In the genomic region with DNA sequence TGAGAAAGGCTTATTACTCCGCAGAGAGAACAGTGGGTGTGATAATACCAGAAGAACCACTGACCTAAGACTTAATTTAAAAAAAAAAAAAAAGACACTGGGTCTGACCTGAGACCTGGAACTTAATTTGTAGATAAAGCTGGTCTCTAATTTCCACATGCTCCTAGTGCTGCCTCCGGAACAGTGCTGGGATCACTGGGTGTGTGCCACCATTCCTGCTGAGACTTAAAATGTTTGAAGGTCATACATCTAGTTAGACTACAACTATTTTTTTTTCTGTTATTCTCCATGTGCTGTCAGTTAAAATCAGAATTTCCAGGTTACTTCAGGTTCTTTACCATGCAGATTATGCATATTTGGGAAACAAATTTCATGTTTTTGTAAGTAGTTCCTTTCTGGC, we compare ENCODE assay signal across 8 mouse cellular contexts. TPM values are rescaled to one million over a fixed set of nuclear protein-coding genes. Genes with fewer than 3 reads are reported as not detected.
DNase-seq lines count a peak whose midpoint lies in the region; ATAC-seq and TF ChIP-seq lines count a peak whose summit lies in the region.
"Had no signal": no experiment of that assay in that cellular context is flagged by ENCODE, and none has a peak within 500 bp of the region (broad histone marks: within the 10 kb centered on the region; RNA-seq: fewer than 3 reads in every experiment).

No protein-coding gene starts in this region.

- H3K4me2 ChIP-seq in lung, embryonic 15.5 days = peak overlapping the region; percentile 74
- H3K4me2 ChIP-seq in neural tube, embryonic 15.5 days = peak overlapping the region; percentile 61

- no peaks in the 10 kb centered on the region for H3K9me3 ChIP-seq in lung, embryonic 15.5 days
- no peaks in the 10 kb centered on the region for H3K9me3 ChIP-seq in limb, embryonic 10.5 days (replicated peaks)
- no peaks in the 10 kb centered on the region for H3K9me3 ChIP-seq in neural tube, embryonic 15.5 days (replicated peaks)

- no peak for TF ChIP-seq CTCF in embryonic fibroblast, embryonic 13.5 days (IDR thresholded peaks at IDR 0.05; ENCODE audit: borderline replicate concordance, insufficient read depth, low read length)

- H3K27ac ChIP-seq in lung, embryonic 15.5 days = no peak overlapping the region
- no peak overlapping the region for H3K27ac ChIP-seq in embryonic fibroblast, embryonic 13.5 days (ENCODE audit: insufficient read depth, low read length)
- H3K27ac ChIP-seq in limb, embryonic 10.5 days = no peak overlapping the region
- H3K27ac ChIP-seq in neural tube, embryonic 15.5 days (replicated peaks) = no peak overlapping the region

- no peak for DNase-seq in lung, postnatal 14 days
- DNase-seq in limb, embryonic 10.5 days (ENCODE audit: low spot score) = no peak
- no peak for DNase-seq in left cerebral cortex, postnatal 25 days (ENCODE audit: low spot score in 2 of 2)
- DNase-seq: thymus, adult 18-20 months had no signal

- peak overlapping the region; percentile 50 for H3K9ac ChIP-seq in lung, embryonic 15.5 days
- H3K9ac ChIP-seq in neural tube, embryonic 15.5 days (replicated peaks) = peak overlapping the region; percentile 24; the same call in 1 of the 2 replicates

- H3K27me3 ChIP-seq in lung, embryonic 15.5 days = no peaks in the 10 kb centered on the region
- no peaks in the 10 kb centered on the region for H3K27me3 ChIP-seq in limb, embryonic 10.5 days (ENCODE audit: low read depth, poor library complexity, severe bottlenecking)
- no peaks in the 10 kb centered on the region for H3K27me3 ChIP-seq in neural tube, embryonic 15.5 days (replicated peaks)

- WGBS in lung, embryonic 15.5 days = 41% methylated on average over 2 of the region's 2 CpGs
- WGBS in limb, embryonic 10.5 days = 81% methylated on average over 2 of the region's 2 CpGs
- 62% methylated on average over 2 of the region's 2 CpGs for WGBS in neural tube, embryonic 15.5 days

- intact Hi-C loops in left cerebral cortex, postnatal 25 days (cut with DNase I) = no loop called here

- H3K4me1 ChIP-seq in lung, embryonic 15.5 days = peaks cover 44% of the 10 kb centered on the region
- peaks cover 5% of the 10 kb centered on the region for H3K4me1 ChIP-seq in embryonic fibroblast, embryonic 13.5 days (ENCODE audit: control insufficient read depth, insufficient read depth, low read length)
- H3K4me1 ChIP-seq in limb, embryonic 10.5 days = peaks cover 25% of the 10 kb centered on the region
- peaks cover 59% of the 10 kb centered on the region for H3K4me1 ChIP-seq in neural tube, embryonic 15.5 days

- TF ChIP-seq POLR2A in embryonic fibroblast, embryonic 13.5 days (IDR thresholded peaks at IDR 0.05; ENCODE audit: low read depth, low read length) = no peak

- H3K4me3 ChIP-seq in lung, embryonic 15.5 days = peak overlapping the region; percentile 98
- peak overlapping the region; percentile 58 for H3K4me3 ChIP-seq in embryonic fibroblast, embryonic 13.5 days (ENCODE audit: insufficient read depth, low read length)
- peak overlapping the region; percentile 96 for H3K4me3 ChIP-seq in limb, embryonic 10.5 days
- H3K4me3 ChIP-seq in neural tube, embryonic 15.5 days (replicated peaks) = peak overlapping the region; percentile 29

- 0 out of 2 replicates have a peak, but pooled peaks cover 7% of the 10 kb centered on the region for H3K36me3 ChIP-seq in lung, embryonic 15.5 days
- H3K36me3 ChIP-seq in limb, embryonic 10.5 days = peaks cover 25% of the 10 kb centered on the region
- peaks cover 11% of the 10 kb centered on the region for H3K36me3 ChIP-seq in neural tube, embryonic 15.5 days

- no peak for ATAC-seq in lung, embryonic 15.5 days (ENCODE audit: borderline replicate concordance, extremely low read depth, low FRiP score, low TSS enrichment)
- no peak for ATAC-seq in neural tube, embryonic 15.5 days (ENCODE audit: low FRiP score)
- no peak for ATAC-seq in inflammation-experienced regulatory T-cells, adult 6 months

RNA-seq across cellular contexts. Expression of gene Tcta, which starts 2.2 kb away (rescaled TPM):
- 29.6 and 35.5 TPM in 2 replicates for polyA plus RNA-seq in lung, embryonic 15.5 days (2015; fragmentation: Nextera tagmentation; extraction: Ambion mirVana)
- polyA plus RNA-seq in embryonic fibroblast, embryonic 13.5 days (2011; ENCODE audit: insufficient read length, low read depth, missing spikeins) = 22.9 and 24.5 TPM in 2 replicates
- 9.2 and 11.5 TPM in 2 replicates for polyA plus RNA-seq in limb, embryonic 10.5 days (2016; fragmentation: Nextera tagmentation; extraction: Ambion mirVana)
- polyA plus RNA-seq in neural tube, embryonic 15.5 days (2015; fragmentation: Nextera tagmentation; extraction: Ambion mirVana) = 49.2 and 52.0 TPM in 2 replicates
- polyA plus RNA-seq in inflammation-experienced regulatory T-cells, adult 6 months (2017; shearing (Covaris generic)) = 10 to 100 TPM in 2 of 3 experiments, 1 to 10 TPM in 1; 9.6 to 17.6 (median 14.8) TPM
- total RNA-seq in left cerebral cortex, postnatal 25 days (2021) = 10 to 100 TPM; 33.2 to 34.6 TPM

RNA-seq across cellular contexts. Expression of gene Rhoa, which starts 2.2 kb away (rescaled TPM):
- polyA plus RNA-seq in lung, embryonic 15.5 days (2015; fragmentation: Nextera tagmentation; extraction: Ambion mirVana) = 484 and 512 TPM in 2 replicates
- polyA plus RNA-seq in embryonic fibroblast, embryonic 13.5 days (2011; ENCODE audit: insufficient read length, low read depth, missing spikeins) = 575 and 590 TPM in 2 replicates
- polyA plus RNA-seq in limb, embryonic 10.5 days (2016; fragmentation: Nextera tagmentation; extraction: Ambion mirVana) = 246 and 250 TPM in 2 replicates
- 261 and 304 TPM in 2 replicates for polyA plus RNA-seq in neural tube, embryonic 15.5 days (2015; fragmentation: Nextera tagmentation; extraction: Ambion mirVana)
- polyA plus RNA-seq in inflammation-experienced regulatory T-cells, adult 6 months (2017; shearing (Covaris generic)) = 100 to 1,000 TPM; 323 to 459 (median 386) TPM
- total RNA-seq in left cerebral cortex, postnatal 25 days (2021) = 100 to 1,000 TPM; 165 to 175 TPM

RNA-seq across cellular contexts. Expression of gene Amt, which starts 11.5 kb away (rescaled TPM):
- 19.7 and 20.5 TPM in 2 replicates for polyA plus RNA-seq in lung, embryonic 15.5 days (2015; fragmentation: Nextera tagmentation; extraction: Ambion mirVana)
- polyA plus RNA-seq in embryonic fibroblast, embryonic 13.5 days (2011; ENCODE audit: insufficient read length, low read depth, missing spikeins) = 2.6 and 3.7 TPM in 2 replicates
- 23.1 and 24.8 TPM in 2 replicates for polyA plus RNA-seq in limb, embryonic 10.5 days (2016; fragmentation: Nextera tagmentation; extraction: Ambion mirVana)
- 24.2 and 30.5 TPM in 2 replicates for polyA plus RNA-seq in neural tube, embryonic 15.5 days (2015; fragmentation: Nextera tagmentation; extraction: Ambion mirVana)
- 1 to 10 TPM in 2 of 3 experiments, under 1 TPM in 1; 0.18 to 1.3 (median 1.1) TPM for polyA plus RNA-seq in inflammation-experienced regulatory T-cells, adult 6 months (2017; shearing (Covaris generic))
- 10 to 100 TPM; 31.1 to 35.0 TPM for total RNA-seq in left cerebral cortex, postnatal 25 days (2021)

RNA-seq across cellular contexts. Expression of gene Nicn1, which starts 17.9 kb away (rescaled TPM):
- polyA plus RNA-seq in lung, embryonic 15.5 days (2015; fragmentation: Nextera tagmentation; extraction: Ambion mirVana) = 32.5 and 37.2 TPM in 2 replicates
- polyA plus RNA-seq in embryonic fibroblast, embryonic 13.5 days (2011; ENCODE audit: insufficient read length, low read depth, missing spikeins) = 36.5 and 49.6 TPM in 2 replicates
- polyA plus RNA-seq in limb, embryonic 10.5 days (2016; fragmentation: Nextera tagmentation; extraction: Ambion mirVana) = 32.9 and 35.8 TPM in 2 replicates
- 117 and 136 TPM in 2 replicates for polyA plus RNA-seq in neural tube, embryonic 15.5 days (2015; fragmentation: Nextera tagmentation; extraction: Ambion mirVana)
- 1 to 10 TPM; 1.2 to 2.6 (median 1.6) TPM for polyA plus RNA-seq in inflammation-experienced regulatory T-cells, adult 6 months (2017; shearing (Covaris generic))
- total RNA-seq in left cerebral cortex, postnatal 25 days (2021) = 100 to 1,000 TPM; 113 to 121 TPM

RNA-seq across cellular contexts. Expression of gene Gpx1, which starts 30.6 kb away (rescaled TPM):
- 654 and 708 TPM in 2 replicates for polyA plus RNA-seq in lung, embryonic 15.5 days (2015; fragmentation: Nextera tagmentation; extraction: Ambion mirVana)
- 328 and 399 TPM in 2 replicates for polyA plus RNA-seq in embryonic fibroblast, embryonic 13.5 days (2011; ENCODE audit: insufficient read length, low read depth, missing spikeins)
- polyA plus RNA-seq in limb, embryonic 10.5 days (2016; fragmentation: Nextera tagmentation; extraction: Ambion mirVana) = 824 and 909 TPM in 2 replicates
- 460 and 559 TPM in 2 replicates for polyA plus RNA-seq in neural tube, embryonic 15.5 days (2015; fragmentation: Nextera tagmentation; extraction: Ambion mirVana)
- 100 to 1,000 TPM; 489 to 506 (median 494) TPM for polyA plus RNA-seq in inflammation-experienced regulatory T-cells, adult 6 months (2017; shearing (Covaris generic))
- total RNA-seq in left cerebral cortex, postnatal 25 days (2021) = 100 to 1,000 TPM; 104 to 106 TPM

Comparison
In these comparisons a context has a peak if more than half of its experiments do, and no peak if none do; other contexts are left out.
1. H3K4me3 ChIP-seq: peak in every context shown above with its lines; median percentile 98 in lung, embryonic 15.5 days; 96 in limb, embryonic 10.5 days; 58 in embryonic fibroblast, embryonic 13.5 days; 29 in neural tube, embryonic 15.5 days.